ENCODE assay signal across 8 mouse cellular contexts in the genomic region with DNA sequence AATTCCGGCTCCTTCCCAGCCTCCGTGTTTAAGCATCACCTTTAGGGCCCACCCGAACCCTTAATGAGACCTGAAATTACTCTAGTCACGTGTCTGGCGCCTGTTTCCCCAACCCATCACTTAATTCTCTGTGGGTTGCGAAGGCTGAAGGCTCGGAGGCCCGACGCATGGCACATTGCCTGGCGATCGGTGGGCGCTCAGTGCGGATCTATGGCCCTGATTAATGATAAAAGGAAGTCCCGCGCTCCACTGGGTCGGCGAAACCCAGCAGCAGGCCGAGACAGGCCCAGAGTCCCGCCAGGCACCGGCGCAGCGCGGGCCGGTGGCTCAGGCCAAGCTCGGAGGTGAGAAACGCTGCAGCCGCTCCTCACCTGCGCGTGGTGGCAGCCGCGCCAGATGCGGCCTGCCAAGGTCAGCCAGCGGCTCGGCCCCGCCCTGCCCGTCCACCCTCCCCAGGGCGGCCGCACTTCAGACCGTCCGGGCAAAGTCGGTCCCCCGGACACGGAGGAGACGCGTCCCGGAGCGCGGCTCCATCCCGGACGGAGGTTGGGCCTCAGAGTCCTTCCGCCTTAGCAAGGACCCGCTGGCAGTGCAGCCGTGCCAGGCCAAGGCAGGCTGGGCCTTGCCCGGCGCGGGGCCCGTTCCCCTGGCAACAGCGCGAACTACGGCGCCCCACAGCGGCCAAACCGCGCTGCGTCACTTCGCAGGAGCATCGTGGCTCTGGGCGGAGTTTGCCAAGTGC. TPM values are rescaled to one million over a fixed set of nuclear protein-coding genes. Genes with fewer than 3 reads are reported as not detected.
A peak's percentile ranks its signal among the peaks of the same experiment; 100 is the strongest.
DNase-seq lines count a peak whose midpoint lies in the region; ATAC-seq and TF ChIP-seq lines count a peak whose summit lies in the region.

A gene (minus strand): TSS at position 464 of the 742 bp plus-strand sequence.

- H3K79me2 ChIP-seq in C2C12 (ENCODE audit: control insufficient read depth, insufficient read depth): peaks cover 24% of the 10 kb centered on the region

- H3K4me2 ChIP-seq in heart, embryonic 14.5 days (ENCODE audit: low read length): peak within 1 kb of the TSS; percentile 88
- peak within 1 kb of the TSS; percentile 95 for H3K4me2 ChIP-seq in liver, embryonic 13.5 days
- peak within 1 kb of the TSS; percentile 58 for H3K4me2 ChIP-seq in stomach, embryonic 14.5 days (replicated peaks; ENCODE audit: low read depth, low read length)

- peaks cover 2% of the 10 kb centered on the region for H3K79me3 ChIP-seq in C2C12 (ENCODE audit: low read depth)

- H3ac ChIP-seq in C2C12 (ENCODE audit: control insufficient read depth, insufficient read length, low read depth): peak within 1 kb of the TSS; percentile 93

- peak within 1 kb of the TSS; percentile 71 for H3K27ac ChIP-seq in brown adipose tissue, adult 24 weeks (replicated peaks; ENCODE audit: low read depth, low read length)
- H3K27ac ChIP-seq in forebrain, embryonic 10.5 days: peak within 1 kb of the TSS; percentile 90
- H3K27ac ChIP-seq in heart, embryonic 14.5 days (replicated peaks in 1 of 2; ENCODE audit: control insufficient read depth in 1 of 2, insufficient read depth in 1 of 2, low read depth in 2 of 2, low read length in 2 of 2): peak within 1 kb of the TSS; percentile 36 to 56
- 0 out of 2 replicates have a peak within 1 kb of the TSS, but pooled peaks have one; percentile 23 for H3K27ac ChIP-seq in liver, embryonic 13.5 days
- H3K27ac ChIP-seq in stomach, embryonic 14.5 days (ENCODE audit: low read length): peak within 1 kb of the TSS; percentile 74

- WGBS in forebrain, embryonic 10.5 days: under 1% methylated on average over 68 of the region's 68 CpGs
- WGBS in heart, embryonic 14.5 days: under 1% methylated on average over 68 of the region's 68 CpGs
- 1% methylated on average over 60 of the region's 68 CpGs for WGBS in liver, embryonic 13.5 days (ENCODE audit: insufficient replicate concordance)
- WGBS in stomach, embryonic 14.5 days: under 1% methylated on average over 68 of the region's 68 CpGs

- TF ChIP-seq CTCF in C2C12 (IDR thresholded peaks at IDR 0.05; ENCODE audit: control insufficient read depth, insufficient read depth, insufficient read length): peak; percentile 93

- no peaks in the 10 kb centered on the region for H3K27me3 ChIP-seq in C2C12 (ENCODE audit: control insufficient read depth, insufficient read depth, insufficient read length)
- H3K27me3 ChIP-seq in forebrain, embryonic 10.5 days (ENCODE audit: poor library complexity, severe bottlenecking): peaks cover 24% of the 10 kb centered on the region
- H3K27me3 ChIP-seq in heart, embryonic 14.5 days (ENCODE audit: control insufficient read depth, insufficient read depth, low read length): no peaks in the 10 kb centered on the region
- H3K27me3 ChIP-seq in liver, embryonic 13.5 days: peaks cover 13% of the 10 kb centered on the region; the same call in 1 of the 2 replicates
- no peaks in the 10 kb centered on the region for H3K27me3 ChIP-seq in stomach, embryonic 14.5 days (ENCODE audit: control insufficient read depth, insufficient read depth, low read length)

- no peaks in the 10 kb centered on the region for H3K36me3 ChIP-seq in C2C12 (ENCODE audit: control insufficient read depth, insufficient read depth)
- no peaks in the 10 kb centered on the region for H3K36me3 ChIP-seq in forebrain, embryonic 10.5 days (replicated peaks)
- no peaks in the 10 kb centered on the region for H3K36me3 ChIP-seq in heart, embryonic 14.5 days (ENCODE audit: control insufficient read depth, insufficient read depth, low read length)
- no peaks in the 10 kb centered on the region for H3K36me3 ChIP-seq in liver, embryonic 13.5 days
- no peaks in the 10 kb centered on the region for H3K36me3 ChIP-seq in stomach, embryonic 14.5 days (ENCODE audit: control insufficient read depth, insufficient read depth, low read length)

- peaks cover 7% of the 10 kb centered on the region; the same call in 1 of the 2 replicates for H3K4me1 ChIP-seq in brown adipose tissue, adult 24 weeks (ENCODE audit: control insufficient read depth, insufficient read depth, insufficient read length, low read length)
- peaks cover 31% of the 10 kb centered on the region for H3K4me1 ChIP-seq in forebrain, embryonic 10.5 days
- H3K4me1 ChIP-seq in heart, embryonic 14.5 days (ENCODE audit: control insufficient read depth in 2 of 2, insufficient read depth in 2 of 2, low read length in 2 of 2): peaks cover 4 to 13% of the 10 kb centered on the region in 2 experiments
- H3K4me1 ChIP-seq in liver, embryonic 13.5 days (replicated peaks): peaks cover 31% of the 10 kb centered on the region
- peaks cover 6% of the 10 kb centered on the region; the same call in 1 of the 2 replicates for H3K4me1 ChIP-seq in stomach, embryonic 14.5 days (ENCODE audit: control insufficient read depth, insufficient read depth, low read length)

- ATAC-seq in heart, embryonic 14.5 days (ENCODE audit: insufficient number of reproducible peaks, insufficient read depth, low FRiP score, low read depth): peak; percentile 79
- ATAC-seq in liver, embryonic 13.5 days (ENCODE audit: low read depth): peak; percentile 82
- ATAC-seq in stomach, embryonic 14.5 days (ENCODE audit: insufficient number of reproducible peaks, insufficient read depth, low FRiP score, low read depth): peak; percentile 80

- H3K9ac ChIP-seq in heart, embryonic 14.5 days (ENCODE audit: low read length): peak within 1 kb of the TSS; percentile 91
- peak within 1 kb of the TSS; percentile 78 for H3K9ac ChIP-seq in liver, embryonic 13.5 days
- H3K9ac ChIP-seq in stomach, embryonic 14.5 days (replicated peaks; ENCODE audit: low read depth, low read length): peak within 1 kb of the TSS; percentile 86

- peak; percentile 90 for DNase-seq in forebrain, embryonic 10.5 days (ENCODE audit: extremely low spot score, low spot score)
- DNase-seq in kidney, postnatal 14 days: peak; percentile 92
- peak; percentile 69 for DNase-seq in liver, embryonic 13.5 days
- peak; percentile 63 to 76 for DNase-seq in natural killer cell, adult 2 months (ENCODE audit: low spot score in 2 of 2)

- H3K4me3 ChIP-seq in C2C12 (ENCODE audit: insufficient read depth, poor library complexity, severe bottlenecking): peak within 1 kb of the TSS; percentile 82
- H3K4me3 ChIP-seq in brown adipose tissue, adult 24 weeks (ENCODE audit: insufficient read depth, low read depth, low read length): peak within 1 kb of the TSS; percentile 93
- peak within 1 kb of the TSS; percentile 92 for H3K4me3 ChIP-seq in forebrain, embryonic 10.5 days
- peak within 1 kb of the TSS; percentile 89 to 91 for H3K4me3 ChIP-seq in heart, embryonic 14.5 days (ENCODE audit: control insufficient read depth in 1 of 2, insufficient read depth in 1 of 2, low read depth in 1 of 2, low read length in 2 of 2)
- peak within 1 kb of the TSS; percentile 76 for H3K4me3 ChIP-seq in liver, embryonic 13.5 days (replicated peaks)
- peak within 1 kb of the TSS; percentile 86 for H3K4me3 ChIP-seq in stomach, embryonic 14.5 days (ENCODE audit: low read depth, low read length)

- H3K9me3 ChIP-seq in forebrain, embryonic 10.5 days: no peaks in the 10 kb centered on the region
- no peaks in the 10 kb centered on the region for H3K9me3 ChIP-seq in heart, embryonic 14.5 days (ENCODE audit: control insufficient read depth, low read length)
- no peaks in the 10 kb centered on the region for H3K9me3 ChIP-seq in liver, embryonic 13.5 days (replicated peaks)
- no peaks in the 10 kb centered on the region for H3K9me3 ChIP-seq in stomach, embryonic 14.5 days (ENCODE audit: control insufficient read depth, low read depth, low read length)

TF ChIP-seq in C2C12, 6 proteins besides CTCF, POLR2A, EP300 and RAD21:
- TF ChIP-seq FOSL1 (IDR thresholded peaks at IDR 0.05; ENCODE audit: insufficient read depth, low read length, poor library complexity, severe bottlenecking): no peak
- peak; percentile 69 for TF ChIP-seq USF1 (IDR thresholded peaks at IDR 0.05; ENCODE audit: low read depth)

RNA-seq across cellular contexts. Expression of the gene that starts here (rescaled TPM):
- polyA plus RNA-seq in C2C12 (2012; fragmentation: generic; extraction: Trizol): 8.8 TPM
- polyA plus RNA-seq in brown adipose tissue, adult 24 weeks (2012; ENCODE audit: insufficient read depth, insufficient read length, missing spikeins): 8.7 and 10.2 TPM in 2 replicates
- 12.9 and 18.5 TPM in 2 replicates for polyA plus RNA-seq in forebrain, embryonic 10.5 days (2016; fragmentation: Nextera tagmentation; extraction: Ambion mirVana)
- polyA plus RNA-seq in heart, embryonic 14.5 days (2014; fragmentation: Nextera tagmentation; extraction: Ambion mirVana): 21.8 and 24.5 TPM in 2 replicates
- 2.1 TPM in 2 replicates for polyA plus RNA-seq in liver, embryonic 13.5 days (2015; fragmentation: Nextera tagmentation; extraction: Ambion mirVana)
- 33.9 and 37.2 TPM in 2 replicates for polyA plus RNA-seq in stomach, embryonic 14.5 days (2014; fragmentation: Nextera tagmentation; extraction: Ambion mirVana)

Comparison
In these comparisons a context has a peak if more than half of its experiments do, and no peak if none do; other contexts are left out.
1. Peak in every context shown above with its lines: DNase-seq, ATAC-seq, H3K4me3 ChIP-seq and H3K27ac ChIP-seq.
2. H3K27ac ChIP-seq: peak in every context shown above with its lines; median percentile 90 in forebrain, embryonic 10.5 days; 74 in stomach, embryonic 14.5 days; 71 in brown adipose tissue, adult 24 weeks; 46 in heart, embryonic 14.5 days; 23 in liver, embryonic 13.5 days.